Mouse (Mus musculus): Measurements from ENCODE around the gene Il1f6. TPM values are rescaled to one million over a fixed set of nuclear protein-coding genes. Genes with fewer than 3 reads are reported as not detected.
"Not testable (repeated sequence)": the region's sequence is repeated elsewhere in the genome, so short reads cannot be mapped to it uniquely, and the experiment has no call there.

The Il1f6 gene
- not detected for total RNA-seq (2021)
- polyA plus RNA-seq (2012; rRNA removed), result not detected in 2 replicates
- long read RNA-seq, result 0 reads

GRCm38 (mm10) chr2:24215118-24215517 is at the start of gene Il1f6:
Gene Il1f6 (plus strand): TSS chr2:24215418.
- no peak for DNase-seq

- peak; percentile 21 for DNase-seq
These were observed 33.4 kb upstream of the Il1f6 start for GRCm38 (mm10) chr2:24181683-24182331.

GRCm38 (mm10) chr2:24182423-24183147 is 32.6 kb upstream of the Il1f6 start:
- DNase-seq, result not testable (repeated sequence)

- not testable (repeated sequence) for DNase-seq
These were observed 31.1 kb upstream of the Il1f6 start for GRCm38 (mm10) chr2:24184092-24184491.

- DNase-seq, result no peak
These were observed 29.0 kb upstream of the Il1f6 start, which contains the start of gene Il1f9 for GRCm38 (mm10) chr2:24186176-24186575. Gene Il1f9 (plus strand): TSS chr2:24186476.

- no peak for DNase-seq
These were observed 27.6 kb upstream of the Il1f6 start for GRCm38 (mm10) chr2:24187585-24187984.

- DNase-seq, result no peak
These were observed 27.0 kb upstream of the Il1f6 start for GRCm38 (mm10) chr2:24188189-24188588.

GRCm38 (mm10) chr2:24227191-24227590 is 12.0 kb downstream of the Il1f6 start:
- DNase-seq, result no peak

GRCm38 (mm10) chr2:24267503-24267902 is 52.3 kb downstream of the Il1f6 start:
- DNase-seq, result no peak

- DNase-seq, result no peak
These were observed 58.4 kb downstream of the Il1f6 start for GRCm38 (mm10) chr2:24273619-24274018.

GRCm38 (mm10) chr2:24275146-24275545 is 59.9 kb downstream of the Il1f6 start:
- DNase-seq, result no peak

Other genes starting within 250 kb of the Il1f6 start
- 10 to 100 TPM; 12.7 to 15.7 TPM for gene Hnmt, start 166.0 kb upstream of the Il1f6 start, total RNA-seq (2021)
- gene Hnmt, start 166.0 kb upstream of the Il1f6 start, polyA plus RNA-seq (2012; rRNA removed), result 0.34 and 0.37 TPM in 2 replicates
- gene Tbpl2, start 118.8 kb upstream of the Il1f6 start, total RNA-seq (2021), result not detected
- not detected in 2 replicates for gene Tbpl2, start 118.8 kb upstream of the Il1f6 start, polyA plus RNA-seq (2012; rRNA removed)
- not detected for gene Il1f8, start 62.3 kb upstream of the Il1f6 start, total RNA-seq (2021)
- gene Il1f8, start 62.3 kb upstream of the Il1f6 start, polyA plus RNA-seq (2012; rRNA removed), result not detected in 2 replicates
- gene Il1f9, start 28.9 kb upstream of the Il1f6 start, total RNA-seq (2021), result not detected
- gene Il1f9, start 28.9 kb upstream of the Il1f6 start, polyA plus RNA-seq (2012; rRNA removed), result not detected in 2 replicates
- gene Il1f5, start 61.5 kb downstream of the Il1f6 start, total RNA-seq (2021), result not detected
- not detected in 2 replicates for gene Il1f5, start 61.5 kb downstream of the Il1f6 start, polyA plus RNA-seq (2012; rRNA removed)
- not detected for gene Il1f10, start 75.8 kb downstream of the Il1f6 start, total RNA-seq (2021)
- gene Il1f10, start 75.8 kb downstream of the Il1f6 start, polyA plus RNA-seq (2012; rRNA removed), result not detected in 2 replicates
- gene Il1rn, start 121.4 kb downstream of the Il1f6 start, total RNA-seq (2021), result under 1 TPM; 0.52 to 0.73 TPM
- gene Il1rn, start 121.4 kb downstream of the Il1f6 start, polyA plus RNA-seq (2012; rRNA removed), result 0.06 and 0.07 TPM in 2 replicates
- gene Psd4, start 152.2 kb downstream of the Il1f6 start, total RNA-seq (2021), result 1 to 10 TPM; 2.3 to 2.6 TPM
- 0.67 and 0.84 TPM in 2 replicates for gene Psd4, start 152.2 kb downstream of the Il1f6 start, polyA plus RNA-seq (2012; rRNA removed)

Data from adrenal gland, adult 2 months (tissue).